Mouse (Mus musculus) right cerebral cortex, postnatal 36 days (tissue): ENCODE measurements around the gene Ank3.

Experiments
- DNase-seq, 2 experiments: peaks; one replicate each; pipeline ENCODE4 v3.0.0; 2022; ENCODE audit warnings: low spot score in 2 of 2, mixed read lengths in 1 of 2

Gene Ank3

DNA sequence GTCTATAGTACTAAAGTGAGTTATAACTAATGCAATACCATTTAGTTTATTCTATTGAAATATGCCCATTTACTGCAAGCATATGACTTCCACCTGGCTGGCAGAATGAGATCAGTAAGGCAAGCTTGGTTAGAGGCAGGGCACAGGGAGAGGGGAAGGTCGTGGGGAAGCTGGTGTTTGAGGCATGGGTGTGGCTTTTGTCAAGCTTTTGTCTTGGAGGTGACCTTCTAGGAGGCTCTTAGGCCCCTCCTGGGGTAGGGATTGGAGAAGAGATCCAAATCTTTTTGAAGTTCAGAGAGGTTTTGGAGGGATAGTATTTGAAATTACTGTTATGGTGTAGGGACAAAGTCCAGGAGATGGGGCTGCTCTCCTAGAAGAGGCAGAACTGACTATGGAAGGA is 78.3 kb downstream of the Ank3 start:
- no peak for DNase-seq

- no peak for DNase-seq
Observed at GRCm38 (mm10) chr10:69477656-69478055, 79.1 kb downstream of the Ank3 start.

GRCm38 (mm10) chr10:69478831-69479230 is 80.3 kb downstream of the Ank3 start:
- DNase-seq, result no peak

- DNase-seq, result peak in 1 of 2 experiments; percentile 28
Observed at GRCm38 (mm10) chr10:69485191-69485786, 86.7 kb downstream of the Ank3 start.

DNA sequence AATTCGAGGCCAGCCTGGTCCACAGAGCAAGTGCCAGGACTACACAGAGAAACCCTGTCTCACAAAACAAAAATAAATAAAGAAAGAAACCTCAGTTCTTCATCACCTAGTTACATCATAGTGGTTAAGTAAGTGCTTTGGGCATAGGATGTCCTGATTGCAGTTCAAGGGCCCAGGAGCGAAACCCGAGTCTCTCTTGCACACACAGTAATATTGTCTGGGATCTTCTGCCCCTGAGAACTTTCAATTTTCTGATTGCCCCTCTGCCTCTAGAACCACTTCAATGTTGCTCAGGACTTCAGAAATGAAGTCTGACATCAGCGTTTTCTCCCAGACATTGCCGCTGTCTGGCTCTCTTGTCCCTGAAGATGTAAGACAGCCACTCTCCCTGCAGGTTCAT is 91.6 kb downstream of the Ank3 start:
- no peak for DNase-seq

- DNase-seq, result no peak
Observed at GRCm38 (mm10) chr10:69491975-69492374, 93.4 kb downstream of the Ank3 start.

DNA sequence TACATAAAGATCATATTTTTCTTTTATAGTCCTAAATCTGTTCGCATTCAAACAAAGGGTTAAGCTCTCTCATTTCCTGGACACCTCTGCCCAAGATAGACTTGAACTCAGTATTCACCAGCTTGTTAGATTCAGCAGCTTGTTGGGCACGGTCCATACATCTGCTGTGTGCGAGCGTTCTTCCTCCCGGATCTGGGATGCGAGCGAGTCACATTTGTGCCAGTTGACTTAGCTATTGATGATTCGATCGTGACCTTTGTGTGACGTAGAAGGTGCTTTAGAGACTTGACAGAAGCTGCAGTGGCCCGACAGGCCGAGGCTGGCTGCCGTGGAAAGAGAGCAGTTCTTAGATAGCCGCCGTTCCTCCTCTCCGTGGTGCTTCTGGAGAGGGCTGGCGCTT is 98.8 kb downstream of the Ank3 start:
- DNase-seq, result no peak

GRCm38 (mm10) chr10:69500171-69500860 is 101.7 kb downstream of the Ank3 start:
- peak; percentile 41 to 61 for DNase-seq

- no peak for DNase-seq
Observed at GRCm38 (mm10) chr10:69503791-69504190, 105.2 kb downstream of the Ank3 start.

DNA sequence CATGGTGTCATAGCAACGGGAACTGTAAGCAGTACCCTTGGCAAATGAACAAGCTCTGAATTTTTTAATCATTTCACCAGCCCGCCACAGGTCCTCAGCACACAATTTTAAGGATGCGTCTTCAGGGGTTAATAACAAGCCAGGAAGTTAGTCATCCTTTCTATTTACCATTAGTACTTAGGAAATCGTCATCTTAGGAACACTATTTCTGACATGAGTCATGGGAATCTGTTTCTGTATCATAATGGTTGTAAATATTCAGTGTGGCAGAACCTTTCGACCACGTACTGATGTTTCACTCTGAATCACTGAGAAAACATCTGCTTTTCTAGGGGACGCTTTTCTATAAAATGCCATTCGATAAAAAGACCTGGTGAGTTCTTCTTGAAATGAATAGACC is 109.1 kb downstream of the Ank3 start:
- no peak for DNase-seq

GRCm38 (mm10) chr10:69510392-69510791 is 111.8 kb downstream of the Ank3 start:
- DNase-seq, result peak in 1 of 2 experiments; percentile 36

GRCm38 (mm10) chr10:69511234-69511633 is 112.7 kb downstream of the Ank3 start:
- no peak for DNase-seq

DNA sequence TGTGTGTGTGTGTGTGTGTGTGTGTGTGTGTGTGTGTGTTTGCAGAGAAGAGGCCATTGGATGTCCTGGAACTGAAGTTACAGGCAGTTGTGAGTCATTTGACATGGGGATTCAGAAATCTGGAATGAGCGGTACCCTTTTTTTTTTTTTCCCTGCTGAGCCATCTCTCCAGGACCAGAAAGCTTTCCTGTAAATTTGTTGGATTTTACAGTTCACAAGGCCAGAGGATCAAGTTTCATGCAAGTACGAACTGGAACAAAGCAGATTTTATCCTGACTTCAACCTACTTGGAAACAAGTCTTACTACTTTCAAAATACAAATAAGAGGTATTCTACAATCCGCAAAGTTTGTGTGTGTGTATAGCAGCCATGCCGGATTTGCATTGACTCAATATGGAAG is 123.4 kb downstream of the Ank3 start:
- DNase-seq, result no peak

DNA sequence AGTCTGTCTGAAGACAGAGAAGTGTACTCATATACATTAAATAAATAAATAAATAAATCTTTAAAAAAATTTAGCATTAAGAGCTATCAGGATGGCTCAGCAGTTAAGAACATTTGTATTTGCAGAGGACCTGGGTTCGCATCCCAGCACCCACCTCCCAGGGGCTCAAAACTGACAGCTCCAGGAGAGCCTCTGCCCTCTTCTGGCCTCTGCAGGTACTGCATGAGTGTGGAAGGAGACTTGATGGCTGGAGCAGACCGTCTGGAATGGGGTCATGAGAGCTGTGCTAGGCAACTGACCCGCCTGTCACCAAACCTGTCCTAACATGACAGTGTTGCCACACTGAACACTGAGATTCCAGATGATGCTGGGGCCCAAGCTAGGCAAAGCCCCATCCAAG is 124.6 kb downstream of the Ank3 start:
- no peak for DNase-seq

GRCm38 (mm10) chr10:69527318-69527717 is 128.7 kb downstream of the Ank3 start:
- DNase-seq, result no peak

DNA sequence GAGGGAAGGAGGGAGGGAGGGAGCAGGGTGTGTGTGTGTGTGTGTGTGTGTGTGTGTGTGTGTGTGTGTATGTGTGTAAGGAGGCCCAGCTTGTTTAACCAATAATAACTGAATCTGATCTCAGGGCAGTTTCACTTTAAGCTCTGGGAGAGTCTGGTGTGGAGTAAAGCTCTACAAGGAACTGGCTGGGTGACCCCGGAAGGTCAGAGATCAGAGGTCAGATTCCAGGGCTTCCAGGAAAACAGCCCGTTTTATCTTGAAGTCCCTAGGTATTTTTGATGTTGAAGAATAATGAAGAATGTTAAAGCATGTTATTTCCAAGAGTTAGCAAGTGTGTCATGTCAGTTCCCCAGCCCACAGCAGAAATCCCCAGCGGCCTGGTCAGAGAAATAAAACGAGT is 130.2 kb downstream of the Ank3 start:
- DNase-seq, result no peak

DNA sequence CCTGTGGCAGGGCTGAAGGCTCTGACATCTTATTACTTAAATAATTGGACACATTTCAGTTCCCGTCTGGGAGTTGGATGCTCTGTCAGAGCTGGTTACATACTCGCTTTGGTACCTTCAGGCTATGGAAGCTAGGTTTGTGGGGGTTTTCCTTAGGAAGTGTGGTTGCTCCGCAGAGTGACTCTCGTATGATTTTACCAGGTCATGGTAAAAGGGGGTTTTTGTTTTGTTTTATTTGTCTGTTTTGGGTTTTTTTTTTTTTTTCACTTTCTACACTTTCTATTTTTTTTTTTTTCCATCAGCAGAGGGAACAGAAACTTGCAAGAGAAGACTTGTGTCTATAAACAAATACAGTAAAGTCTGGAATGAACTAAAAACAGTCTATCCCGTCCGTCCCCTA is 131.8 kb downstream of the Ank3 start:
- DNase-seq, result no peak

DNA sequence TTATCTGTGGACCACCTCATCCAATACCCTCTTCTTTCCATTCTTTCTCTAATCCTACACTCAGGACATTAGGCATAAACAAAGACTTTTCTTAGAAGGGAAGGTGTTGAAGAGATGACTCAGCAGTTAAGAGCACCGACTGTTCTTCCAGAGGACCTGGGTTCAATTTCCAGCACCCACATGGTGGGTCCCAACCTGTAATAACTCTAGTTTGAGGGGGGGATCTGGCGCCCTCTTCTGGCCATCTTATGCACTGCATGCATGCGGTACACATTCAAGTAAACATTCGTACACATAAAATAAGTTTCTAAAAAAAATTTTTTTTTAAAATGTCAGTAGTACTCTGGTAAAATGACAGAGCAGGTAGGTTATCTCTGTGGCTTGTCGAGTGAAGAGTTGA is 133.0 kb downstream of the Ank3 start:
- no peak for DNase-seq

DNA sequence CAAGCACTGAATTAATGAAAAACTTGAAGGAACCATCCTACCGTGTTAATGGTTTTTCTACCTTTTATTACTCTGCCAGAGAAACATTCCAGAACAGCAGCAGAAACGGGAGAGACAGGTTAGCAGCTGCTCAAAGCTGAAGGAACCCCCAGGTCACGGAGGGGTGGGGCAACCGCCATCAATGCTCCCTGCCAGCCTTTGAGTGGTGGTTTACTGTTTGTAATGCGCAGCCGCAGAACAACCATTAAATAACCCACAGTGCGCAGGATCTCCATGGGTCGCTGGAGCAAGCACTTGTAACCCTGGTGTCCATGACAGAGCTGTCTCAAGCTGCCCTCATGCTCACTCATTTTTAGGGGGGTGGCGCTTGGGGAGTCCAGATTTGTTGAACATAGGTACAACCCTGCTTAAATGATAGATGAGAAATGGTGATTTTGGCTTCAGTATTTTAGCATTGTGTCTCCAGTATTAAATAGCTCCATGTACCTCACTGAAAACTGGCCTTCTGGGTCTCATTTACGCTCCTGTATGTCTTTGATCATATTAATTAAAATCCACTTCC is 133.7 kb downstream of the Ank3 start:
- DNase-seq, result no peak

DNA sequence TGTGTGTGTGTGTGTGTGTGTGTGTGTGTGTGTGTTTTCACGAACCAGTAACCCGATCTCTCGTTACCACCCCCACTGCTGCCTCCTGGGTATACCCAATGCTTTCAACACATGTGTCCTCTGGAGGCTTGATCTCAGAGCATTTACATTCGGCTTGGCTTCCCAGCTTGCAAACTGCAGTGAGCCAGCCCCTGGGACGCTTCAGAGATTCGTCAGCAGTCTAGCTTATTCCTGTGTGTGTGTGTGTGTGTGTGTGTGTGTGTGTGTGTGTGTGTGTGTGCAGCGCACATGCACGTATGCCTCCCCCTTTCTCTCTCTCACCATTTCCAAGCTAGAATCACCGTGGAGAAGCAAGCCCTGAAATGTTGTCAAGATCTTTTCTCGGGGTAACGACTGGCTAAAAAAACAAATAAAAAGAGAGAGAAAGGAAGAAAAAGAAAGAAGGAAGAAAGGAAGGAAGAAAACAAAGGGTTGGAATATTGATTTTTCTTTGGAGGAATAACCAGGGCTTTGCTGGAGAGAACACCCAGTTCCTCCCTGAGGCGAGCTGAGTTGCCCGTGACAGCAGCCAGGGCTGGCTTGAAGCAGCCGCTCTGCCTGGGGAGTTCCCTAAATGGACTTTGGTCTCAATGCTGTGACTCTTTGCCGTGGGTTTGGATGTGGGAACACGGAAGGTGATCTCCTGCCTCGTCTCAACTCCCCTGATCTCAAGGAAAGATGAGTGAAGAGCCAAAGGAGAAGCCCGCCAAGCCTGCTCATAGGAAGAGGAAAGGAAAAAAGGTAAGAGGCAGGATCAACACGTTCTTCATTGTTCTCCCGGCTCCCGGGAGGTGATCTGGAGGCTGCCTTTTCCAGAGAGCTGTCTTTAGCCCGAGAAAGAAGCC is 135.2 kb downstream of the Ank3 start:
- peak; percentile 68 to 73 for DNase-seq

GRCm38 (mm10) chr10:69534716-69535115 is 136.1 kb downstream of the Ank3 start:
- DNase-seq, result no peak
